Mouse (Mus musculus): ENCODE results near the gene Ap2m1.

- TF ChIP-seq CTCF (IDR thresholded peaks at IDR 0.05; ENCODE audit: extremely low read depth, insufficient read depth, insufficient read length, insufficient replicate concordance): no peak
- TF ChIP-seq POLR2A (IDR thresholded peaks at IDR 0.05; ENCODE audit: low read depth, low read length): no peak
Measured at GRCm38 (mm10) chr16:20528779-20529178, 6.5 kb upstream of the Ap2m1 start.

Data from spleen, adult 2 months (tissue).